Mouse (Mus musculus) yolk sac, embryonic 10.5 days (tissue): ENCODE data around the gene Radil.

Source experiments
- DNase-seq: peaks from one replicate; pipeline ENCODE4 v3.0.0-alpha.2; 2017; ENCODE audit warnings: low spot score

Gene Radil

GRCm38 (mm10) chr5:142537286-142537685, 13.6 kb downstream of the Radil start:
- no peak for DNase-seq

DNA sequence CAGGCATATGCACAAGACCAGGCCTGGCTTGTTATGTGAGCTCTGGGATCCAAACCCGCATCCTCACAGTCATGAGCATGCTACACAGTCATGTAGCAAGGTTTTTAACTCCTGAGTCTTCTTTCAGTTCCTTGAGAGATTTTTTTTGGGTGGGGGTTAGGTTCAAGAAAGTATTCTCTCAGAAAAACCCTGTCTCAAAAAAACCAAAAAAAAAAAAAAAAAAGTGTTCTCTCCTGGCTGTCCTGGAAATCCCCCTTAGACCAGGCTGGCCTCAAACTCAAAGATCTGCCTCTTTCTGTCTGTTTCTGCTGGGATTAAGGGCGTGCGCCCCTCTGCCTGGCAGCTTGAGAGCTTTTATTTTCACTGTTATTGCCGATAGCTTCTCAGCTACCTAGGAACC, 15.5 kb downstream of the Radil start:
- no peak for DNase-seq

DNA sequence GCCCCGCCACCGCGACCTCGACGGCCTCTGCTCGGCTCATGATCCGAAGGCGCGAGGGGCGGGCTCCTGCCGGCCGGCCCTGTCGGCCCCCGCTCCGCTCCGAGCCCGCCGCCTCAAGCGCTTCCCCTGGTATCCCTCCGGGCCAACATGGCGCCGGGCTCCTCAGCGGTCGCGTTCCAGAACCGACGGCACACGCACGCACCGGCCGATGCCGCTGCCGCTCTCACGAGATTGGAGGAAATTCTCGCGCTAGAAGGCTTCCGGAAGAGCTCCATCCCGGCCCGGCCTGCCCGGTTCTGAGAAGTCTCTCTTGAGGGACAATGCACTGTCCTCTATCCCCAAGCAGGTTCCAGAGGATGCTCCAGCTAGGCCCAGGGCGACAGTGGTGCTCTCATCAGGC, 21.0 kb downstream of the Radil start, which contains the start of gene Papolb:
Gene Papolb, minus strand, starts transcription at position 162 of the 400 bp plus-strand sequence.
- DNase-seq = no peak

DNA sequence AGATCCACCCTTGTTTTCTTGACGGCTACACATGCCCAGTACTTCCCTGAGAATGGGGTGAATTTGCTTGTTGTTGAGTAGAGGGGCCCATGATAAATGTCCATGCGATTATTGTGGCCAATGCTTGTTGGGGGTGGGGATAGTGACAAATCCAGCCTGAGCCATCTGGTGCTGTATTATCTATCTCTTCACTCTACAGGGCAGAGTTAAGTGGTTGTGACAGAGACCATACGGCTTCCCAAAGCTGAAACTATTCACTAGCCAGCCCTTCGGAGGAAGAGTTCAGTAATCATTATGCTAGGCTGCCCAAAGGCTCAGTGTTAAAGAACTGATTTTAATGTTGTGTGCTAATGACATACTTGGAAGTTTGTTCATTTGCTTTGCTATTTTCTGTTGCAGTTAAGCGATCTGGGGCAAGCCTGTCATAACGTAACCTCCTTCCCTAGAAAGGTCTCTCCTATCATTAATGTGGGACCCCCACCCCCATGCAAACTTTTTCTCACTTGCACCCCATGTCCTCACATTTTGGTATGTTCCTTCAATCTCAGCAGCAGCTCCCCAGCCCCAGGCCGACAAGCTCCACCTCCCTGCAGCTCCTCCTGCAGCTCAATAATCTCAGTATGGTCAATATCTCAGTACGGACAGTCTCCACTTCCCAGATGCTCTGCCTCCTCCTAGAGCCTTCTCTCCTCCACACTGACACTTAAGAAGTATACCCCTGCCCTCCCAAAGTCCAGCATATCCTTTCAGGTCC, 26.0 kb downstream of the Radil start:
- no peak for DNase-seq

DNA sequence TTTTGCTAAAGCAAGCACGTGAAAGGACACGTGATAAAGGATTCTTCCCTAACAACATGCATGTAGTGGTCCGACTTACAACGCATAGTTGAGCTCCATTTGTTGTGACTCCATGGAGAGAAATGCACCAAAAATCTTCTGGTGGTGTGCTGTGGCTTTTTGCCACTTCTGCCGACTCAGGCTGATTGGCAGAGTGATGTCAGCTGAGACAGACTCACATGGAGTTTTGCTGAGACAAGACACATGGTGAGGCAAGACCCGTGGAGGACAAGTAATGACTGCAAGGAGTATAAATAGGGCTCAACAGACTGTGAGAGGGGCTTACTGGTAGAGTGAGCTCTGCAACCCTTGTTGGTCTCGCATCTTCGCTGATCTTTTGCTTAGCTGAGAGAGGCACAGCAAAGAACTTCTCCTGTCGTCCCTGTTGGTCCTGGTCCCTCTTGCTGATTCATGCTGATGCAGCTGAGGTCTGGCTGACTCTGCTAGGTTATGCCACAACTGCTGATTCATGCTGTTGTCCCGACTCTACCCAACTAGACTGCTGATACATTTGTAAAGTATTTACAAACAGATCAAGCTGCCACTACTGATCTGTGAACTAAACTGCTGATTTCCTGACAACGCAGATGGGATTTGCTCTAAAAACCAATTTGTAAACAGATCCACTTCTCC, 29.6 kb downstream of the Radil start:
- peak; percentile 32 for DNase-seq

DNA sequence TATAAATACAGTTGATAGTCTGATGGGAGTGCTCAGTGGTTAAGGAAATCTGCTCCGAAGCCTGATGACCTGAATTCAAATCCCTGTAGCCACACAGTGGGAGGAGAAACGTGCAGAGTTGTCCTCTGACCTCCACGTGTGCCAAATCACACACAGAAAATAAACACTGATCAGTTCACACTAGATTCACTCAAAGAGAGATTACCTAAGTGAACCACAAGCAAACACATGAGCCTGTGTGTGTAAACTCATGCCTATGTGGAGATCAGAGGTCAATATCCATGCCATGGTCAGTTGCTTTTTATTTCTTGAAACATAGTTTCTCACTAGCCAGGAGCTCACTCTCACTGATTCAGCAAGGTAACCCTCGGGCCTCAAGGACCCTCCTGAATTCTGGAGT, 30.5 kb downstream of the Radil start:
- DNase-seq = no peak

- no peak for DNase-seq
Observed at GRCm38 (mm10) chr5:142518973-142519372, 31.9 kb downstream of the Radil start.

- no peak for DNase-seq
Observed at GRCm38 (mm10) chr5:142512112-142512511, 38.8 kb downstream of the Radil start.

GRCm38 (mm10) chr5:142510061-142510414, 40.9 kb downstream of the Radil start:
- no peak for DNase-seq

GRCm38 (mm10) chr5:142509141-142510060, 41.5 kb downstream of the Radil start:
- DNase-seq = no peak

- no peak for DNase-seq
Observed at GRCm38 (mm10) chr5:142505695-142506423, 45.0 kb downstream of the Radil start.

- DNase-seq = no peak
Observed at GRCm38 (mm10) chr5:142504175-142504574, 46.7 kb downstream of the Radil start.

GRCm38 (mm10) chr5:142502414-142502813, 48.5 kb downstream of the Radil start:
- peak; percentile 74 for DNase-seq

DNA sequence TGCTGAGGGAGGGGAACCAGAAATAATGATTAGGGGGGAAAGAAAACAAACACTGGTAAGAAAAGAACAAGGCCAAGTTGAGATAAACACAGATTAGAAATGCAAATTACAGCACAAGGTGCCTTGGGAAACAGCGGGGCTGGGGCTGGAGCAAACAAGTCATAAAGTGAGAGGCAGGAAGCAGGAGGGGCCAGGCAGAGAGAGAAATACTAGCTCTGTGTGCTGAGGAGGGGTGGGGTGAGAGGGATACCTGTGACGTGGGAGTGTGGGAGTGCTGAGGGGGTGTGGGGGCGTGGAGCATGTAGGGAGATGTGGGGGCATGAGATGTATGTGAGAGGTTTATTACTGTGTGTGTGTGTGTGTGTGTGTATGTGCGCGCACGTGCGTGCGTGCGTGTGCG, 50.0 kb downstream of the Radil start:
- no peak for DNase-seq

- no peak for DNase-seq
Observed at GRCm38 (mm10) chr5:142498964-142499363, 51.9 kb downstream of the Radil start.

- DNase-seq = no peak
Observed at GRCm38 (mm10) chr5:142495321-142496096, 55.4 kb downstream of the Radil start.

DNA sequence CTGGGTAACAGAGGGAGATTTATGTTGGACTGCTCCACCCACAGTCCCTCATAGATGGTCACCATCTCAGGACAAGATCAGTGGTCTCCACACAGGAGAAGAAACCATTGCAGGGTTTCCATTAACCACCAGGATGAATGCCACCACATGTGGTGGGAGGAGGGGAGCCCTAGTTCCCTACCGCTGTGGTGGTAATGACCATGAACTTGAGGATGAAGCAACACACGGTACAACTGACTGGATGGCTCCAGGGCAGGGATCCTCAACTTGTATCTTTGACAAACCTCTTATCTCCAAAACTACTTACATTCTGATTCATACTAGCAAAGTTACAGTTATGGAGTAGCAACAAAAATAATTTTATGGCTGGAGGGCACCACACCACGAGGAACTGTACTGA, 57.6 kb downstream of the Radil start:
- DNase-seq = no peak

GRCm38 (mm10) chr5:142489955-142490707, 60.8 kb downstream of the Radil start:
- DNase-seq = no peak

DNA sequence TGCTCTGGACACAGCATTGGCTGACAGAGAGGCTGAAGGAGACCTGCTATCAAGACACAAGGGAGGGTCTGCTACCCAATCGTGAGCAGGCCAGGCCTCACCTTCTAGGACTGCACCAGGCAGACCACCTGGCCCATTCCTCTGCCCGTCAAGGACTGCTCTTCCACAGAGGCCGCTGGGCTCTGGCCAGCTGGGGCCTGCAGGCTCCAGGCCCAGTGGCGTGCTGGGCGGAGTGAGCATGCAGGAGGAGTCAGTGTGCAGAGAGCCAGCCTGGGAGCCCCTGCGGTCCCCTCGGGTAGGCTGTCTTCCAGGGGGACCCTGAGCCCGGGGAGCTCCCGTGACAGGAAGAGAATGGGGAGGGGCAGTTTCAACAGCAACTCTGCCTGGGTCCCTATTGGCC, 64.2 kb downstream of the Radil start:
- no peak for DNase-seq

- no peak for DNase-seq
Observed at GRCm38 (mm10) chr5:142483581-142483980, 67.3 kb downstream of the Radil start.
